Mouse (Mus musculus) cerebellum, adult 2 months (tissue): ENCODE measurements at regions not wholly inside any gene's neighbourhood (a gene's known extent, or its start where the extent isn't known, plus 50 kb on each side); places are given as distances from the start of the nearest gene placed in this dataset.
A peak's percentile ranks its signal among the peaks of the same experiment; 100 is the strongest.

Source experiments
- DNase-seq, 2 experiments: peaks; one replicate each; pipeline ENCODE4 v3.0.0; 2021
- H3K27ac ChIP-seq: fragments of 200-500 bp; 2 replicates; pipeline ENCODE4 v1.5.1; 2012; ENCODE audit warnings: low read length, control low read depth, inconsistent platforms; ENCODE audit not compliant: insufficient read depth
- H3K27me3 ChIP-seq: fragments of 200-500 bp; 2 replicates; pipeline ENCODE4 v1.6.1; 2012; ENCODE audit warnings: inconsistent platforms, mild to moderate bottlenecking, low read length, moderate library complexity; ENCODE audit not compliant: control insufficient read depth, insufficient read depth
- H3K4me1 ChIP-seq: fragments of 200-500 bp; 2 replicates; pipeline ENCODE4 v1.6.1; 2011; ENCODE audit warnings: low read length; ENCODE audit not compliant: control insufficient read depth, insufficient read depth
- H3K4me3 ChIP-seq: fragments of 200-500 bp; replicated peaks from 2 replicates; pipeline ENCODE3; 2011; ENCODE audit warnings: mild to moderate bottlenecking, low read depth, low read length, control low read depth; ENCODE audit not compliant: insufficient read depth
- CTCF ChIP-seq: fragments of 200-500 bp; IDR thresholded peaks from 2 replicates; pipeline ENCODE4 v1.5.1; 2011; ENCODE audit warnings: low read depth, mild to moderate bottlenecking, control low read depth, low read length, moderate library complexity, borderline replicate concordance; ENCODE audit not compliant: insufficient read depth
- POLR2A ChIP-seq: fragments of 200-500 bp; IDR thresholded peaks from 2 replicates; pipeline ENCODE4 v1.6.1; 2011; ENCODE audit warnings: low read length, control low read depth, borderline replicate concordance; ENCODE audit not compliant: insufficient read depth
- WGBS: fragments of 180-500 bp; shearing (Covaris S2); methylation state at CpG from one replicate; pipeline ENCODE4 v1.1.7; 2018; 5-methylcytosine and 5-hydroxymethylcytosine counted together

DNA sequence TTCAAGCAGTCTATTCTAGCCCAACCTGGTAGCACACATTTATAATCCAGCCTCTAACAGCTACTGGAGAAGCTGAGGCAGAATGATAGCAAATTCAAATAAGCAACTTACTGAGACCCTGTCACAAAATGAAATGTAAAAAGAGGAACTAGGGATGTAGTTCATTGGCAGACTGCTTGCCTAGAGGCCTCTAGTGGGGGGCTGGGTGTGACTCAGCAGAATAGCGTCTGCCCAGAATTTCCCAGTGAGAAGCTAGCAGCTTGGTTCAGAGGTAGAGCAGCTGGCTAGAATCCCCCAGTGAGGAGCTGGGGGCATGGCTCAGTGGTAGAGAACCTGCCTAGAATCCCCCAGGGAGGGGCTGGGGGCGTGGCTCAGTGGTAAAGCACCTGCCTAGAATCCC is 777.5 kb upstream of the Auts2 start:
- no peak for DNase-seq
- TF ChIP-seq CTCF, result no peak
- TF ChIP-seq POLR2A, result no peak

DNA sequence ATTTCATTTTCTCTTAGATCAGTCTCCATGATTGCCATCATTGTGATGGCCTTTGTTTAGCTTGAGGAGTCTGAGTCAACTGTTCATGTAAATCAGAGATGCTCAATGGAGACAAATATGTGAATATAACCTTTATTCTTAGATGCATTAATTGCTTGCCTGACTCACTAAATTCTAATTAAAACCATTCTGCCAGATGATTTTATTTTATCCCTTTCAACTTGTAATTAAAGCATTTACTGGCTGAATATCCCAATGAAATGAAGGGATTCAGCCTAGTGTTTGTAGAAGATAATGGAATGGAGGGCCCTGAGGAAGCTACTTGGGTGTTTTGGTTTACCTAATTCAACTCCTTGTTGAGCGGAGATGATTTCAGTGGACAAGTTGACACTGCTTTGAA is 777.1 kb upstream of the Auts2 start:
- Histone ChIP-seq H3K4me1 (no peaks in the 10 kb centered on the region), H3K27ac (no peak overlapping the region), H3K4me3 (no peak overlapping the region), H3K27me3 (no peaks in the 10 kb centered on the region)
- no peak for DNase-seq
- WGBS, result 97% methylated on average over 1 of the region's 1 CpGs
- TF ChIP-seq CTCF (no peak), POLR2A (no peak)

More for the DNA sequence above, 777.5 kb upstream of the Auts2 start:
- H3K4me3 ChIP-seq, result no peak overlapping the region
- no peaks in the 10 kb centered on the region for H3K27me3 ChIP-seq
- no peak overlapping the region for H3K27ac ChIP-seq
- 63% methylated on average over 2 of the region's 2 CpGs for WGBS
- no peaks in the 10 kb centered on the region for H3K4me1 ChIP-seq

DNA sequence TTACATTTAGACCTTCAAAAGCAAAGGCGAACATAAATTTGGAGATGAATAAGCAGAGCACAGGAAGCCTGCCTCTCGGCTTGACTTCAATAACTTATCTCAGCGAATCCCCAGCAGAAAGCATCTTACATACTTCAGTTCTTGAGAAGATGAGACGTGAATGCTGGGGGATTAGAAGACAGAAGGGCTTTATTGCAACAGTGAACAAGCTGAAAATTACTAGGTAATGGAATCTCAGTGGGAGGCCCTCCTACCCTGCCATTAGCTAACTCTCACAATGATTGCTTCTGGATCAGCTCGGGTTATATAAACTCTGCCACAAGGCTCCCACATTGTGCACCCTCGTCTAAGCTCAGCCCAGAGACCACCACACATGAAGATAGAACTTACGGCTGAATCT is 770.9 kb upstream of the Auts2 start:
- TF ChIP-seq POLR2A (no peak), CTCF (no peak)
- no peak overlapping the region for H3K27ac ChIP-seq
- DNase-seq, result no peak
- no peaks in the 10 kb centered on the region for H3K27me3 ChIP-seq
- no peak overlapping the region for H3K4me3 ChIP-seq
- 75% methylated on average over 7 of the region's 7 CpGs for WGBS
- no peaks in the 10 kb centered on the region for H3K4me1 ChIP-seq

DNA sequence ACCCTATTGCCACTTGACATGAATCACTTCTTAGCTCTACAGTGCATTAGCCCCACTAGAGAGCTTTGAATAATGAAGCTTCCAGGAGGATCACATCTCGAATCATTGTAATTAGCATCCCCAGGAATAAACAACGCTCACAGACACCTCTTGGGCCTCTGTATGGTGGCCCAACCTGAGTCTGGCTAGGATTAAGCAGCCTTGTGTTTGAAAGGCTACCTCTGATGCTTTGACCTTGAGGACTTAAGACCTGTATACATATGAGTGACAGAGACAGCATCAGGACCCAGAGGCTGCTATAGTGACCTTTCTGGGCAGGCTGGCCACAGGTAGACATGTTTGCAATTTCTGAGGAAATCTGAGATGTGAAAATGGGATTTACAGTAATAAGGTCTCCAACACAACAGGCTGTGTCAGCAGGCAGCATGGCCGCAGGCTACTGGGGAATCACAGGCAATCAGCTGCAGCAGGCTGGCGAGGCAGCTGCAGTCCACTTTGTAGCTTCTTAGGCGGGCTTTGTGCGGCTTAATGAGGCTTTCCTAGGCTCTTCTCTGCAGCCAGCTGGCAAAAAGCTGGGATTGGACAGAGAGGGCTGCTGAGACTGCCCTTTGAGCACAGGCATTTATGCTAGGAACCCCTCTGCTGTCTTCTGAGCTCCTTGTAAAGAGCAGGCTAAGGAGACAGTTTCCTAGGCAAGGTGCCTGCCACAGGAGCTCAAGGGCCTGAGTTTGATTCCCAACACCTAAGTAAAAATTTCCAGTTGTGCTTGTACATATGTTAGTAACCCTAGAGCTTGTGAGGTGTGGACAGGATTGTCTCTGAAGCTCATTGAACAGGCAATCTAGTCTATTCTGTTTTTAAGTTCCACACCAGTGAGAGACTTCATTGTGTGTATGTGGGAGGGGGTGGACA is 768.1 kb upstream of the Auts2 start:
- DNase-seq, result peak; percentile 14 to 33
- TF ChIP-seq CTCF (no peak), POLR2A (no peak)
- Histone ChIP-seq H3K4me1 (no peaks in the 10 kb centered on the region), H3K27me3 (no peaks in the 10 kb centered on the region), H3K27ac (no peak overlapping the region), H3K4me3 (no peak overlapping the region)
- 62% methylated on average over 6 of the region's 6 CpGs for WGBS

DNA sequence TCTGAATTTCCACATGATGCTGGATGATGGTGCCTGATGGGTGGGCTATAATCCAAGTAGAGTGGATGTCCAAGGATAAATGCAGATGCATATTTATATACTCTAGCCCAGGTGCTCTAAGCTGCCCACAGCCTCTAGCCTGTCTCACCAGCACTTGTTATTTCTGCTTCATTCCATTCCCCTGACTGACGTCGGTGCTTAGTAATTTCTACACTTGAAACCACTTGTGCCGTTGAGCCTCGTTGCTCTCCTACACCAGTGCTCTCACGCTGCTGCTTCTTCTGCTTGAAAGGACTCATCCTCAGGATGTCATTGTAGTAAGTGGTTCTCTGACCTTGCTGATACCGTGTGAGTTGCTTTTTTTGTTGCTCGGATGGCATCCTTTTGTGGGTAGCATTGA is 724.7 kb upstream of the Auts2 start:
- H3K4me3 ChIP-seq, result no peak overlapping the region
- 81% methylated on average over 7 of the region's 7 CpGs for WGBS
- no peaks in the 10 kb centered on the region for H3K27me3 ChIP-seq
- H3K4me1 ChIP-seq, result peaks cover 16% of the 10 kb centered on the region
- no peak overlapping the region for H3K27ac ChIP-seq
- TF ChIP-seq POLR2A, result no peak
- TF ChIP-seq CTCF, result no peak
- peak in 1 of 2 experiments; percentile 15 for DNase-seq

DNA sequence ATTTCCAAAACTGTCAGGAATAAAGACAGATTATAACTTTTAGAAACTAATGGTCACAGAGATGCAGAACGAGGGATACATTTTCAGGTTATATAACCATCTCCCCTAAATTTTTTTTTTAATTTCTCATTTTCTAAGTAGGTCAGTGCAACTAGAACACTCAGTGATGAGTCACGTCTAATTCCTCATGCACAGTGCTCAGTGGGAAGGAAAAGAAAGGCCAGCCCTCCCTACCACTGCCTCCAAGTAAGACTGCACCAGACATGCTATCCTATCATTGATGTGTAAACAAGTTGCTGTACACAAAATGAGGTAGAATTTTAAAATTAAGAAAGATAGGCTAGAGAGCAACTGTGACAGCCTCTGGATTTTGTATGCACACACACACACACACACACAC is 724.2 kb upstream of the Auts2 start:
- Histone ChIP-seq H3K4me1 (peaks cover 16% of the 10 kb centered on the region), H3K4me3 (no peak overlapping the region), H3K27me3 (no peaks in the 10 kb centered on the region), H3K27ac (no peak overlapping the region)
- peak; percentile 40 to 79 for DNase-seq
- 23% methylated on average over 2 of the region's 2 CpGs for WGBS
- TF ChIP-seq CTCF (no peak), POLR2A (no peak)

DNA sequence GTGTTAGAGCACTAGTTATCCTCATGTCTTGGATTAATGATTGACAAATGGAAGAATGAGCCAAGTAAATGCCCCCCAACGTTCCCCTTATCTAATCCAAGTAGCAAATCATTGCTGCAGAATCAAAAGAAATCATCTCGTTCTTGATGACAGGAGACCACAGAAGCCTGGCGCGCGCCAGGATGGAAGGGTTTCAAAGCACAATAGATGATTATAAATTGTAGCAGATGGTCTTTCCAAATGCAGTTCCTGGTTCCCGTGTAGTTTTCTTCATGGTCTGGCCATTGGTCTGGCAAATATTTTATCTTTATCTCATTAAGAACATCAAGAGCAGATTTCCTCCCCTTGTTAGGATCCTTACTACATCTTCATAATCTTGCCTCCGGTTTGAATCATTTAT is 721.8 kb upstream of the Auts2 start:
- no peak overlapping the region for H3K4me3 ChIP-seq
- H3K4me1 ChIP-seq, result peaks cover 16% of the 10 kb centered on the region
- H3K27ac ChIP-seq, result no peak overlapping the region
- H3K27me3 ChIP-seq, result no peaks in the 10 kb centered on the region
- WGBS, result 17% methylated on average over 7 of the region's 7 CpGs
- TF ChIP-seq CTCF (no peak), POLR2A (no peak)
- DNase-seq, result peak; percentile 21 to 68

DNA sequence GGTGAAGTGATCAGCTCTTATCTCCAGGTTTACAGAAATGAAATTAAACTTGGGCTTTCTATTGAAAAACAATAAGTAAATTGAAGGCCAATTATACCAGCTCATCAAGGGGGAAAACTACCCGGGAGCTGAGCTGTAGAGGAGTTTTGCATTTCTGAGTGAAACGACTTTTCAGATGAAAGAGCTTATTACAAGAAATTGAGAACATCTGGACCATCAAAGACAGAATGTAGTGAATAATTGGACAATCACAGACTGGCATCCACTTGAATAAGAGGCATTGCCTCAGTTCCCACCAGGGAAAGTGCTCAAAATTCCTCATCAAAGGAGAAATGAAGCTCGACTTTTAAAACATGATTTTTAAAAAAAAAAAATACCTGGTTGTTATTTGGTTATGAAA is 675.7 kb upstream of the Auts2 start:
- no peak overlapping the region for H3K4me3 ChIP-seq

More for the DNA sequence above, 675.7 kb upstream of the Auts2 start:
- Histone ChIP-seq H3K27ac (no peak overlapping the region), H3K27me3 (no peaks in the 10 kb centered on the region), H3K4me1 (no peaks in the 10 kb centered on the region)
- WGBS, result 70% methylated on average over 3 of the region's 3 CpGs
- no peak for DNase-seq
- TF ChIP-seq POLR2A (no peak), CTCF (no peak)
